Mouse (Mus musculus) B cell, adult 62 days (primary cell): ENCODE measurements around the gene Slc45a3. TPM values are rescaled to one million over a fixed set of nuclear protein-coding genes. Genes with fewer than 3 reads are reported as not detected.

Source experiments
- total RNA-seq: library from RNA; stranded (reverse); gene quantifications from 4 replicates; pipeline ENCODE4 v1.2.4, GENCODE M21; 2023

Gene Slc45a3
- 0.51 to 1.5 TPM (median 1.1 TPM) in 4 replicates for total RNA-seq

GRCm38 (mm10) chr1:131962606-131963084, at the start of gene Slc45a3:
Slc45a3 (plus strand) TSS chr1:131962967.

GRCm38 (mm10) chr1:132007282-132007815, 44.6 kb downstream of the Slc45a3 start, which contains the start of gene Elk4:
Elk4 (plus strand) TSS chr1:132007607.

Other genes starting within 250 kb of the Slc45a3 start
- gene Slc26a9, start 218.9 kb upstream of the Slc45a3 start, total RNA-seq = 0.12 to 0.20 TPM (median 0.15 TPM) in 3 of 4 replicates, not detected in the other
- gene Pm20d1, start 165.6 kb upstream of the Slc45a3 start, total RNA-seq = not detected in 4 replicates
- gene Slc41a1, start 135.5 kb upstream of the Slc45a3 start, total RNA-seq = 39.8 to 45.1 TPM (median 43.6 TPM) in 4 replicates
- gene Rab29, start 95.7 kb upstream of the Slc45a3 start, total RNA-seq = 12.5 to 18.0 TPM (median 16.1 TPM) in 4 replicates
- 96.1 to 101 TPM (median 97.2 TPM) in 4 replicates for gene Nucks1, start 52.4 kb upstream of the Slc45a3 start, total RNA-seq
- gene Elk4, start 44.6 kb downstream of the Slc45a3 start, total RNA-seq = 332 to 367 TPM (median 348 TPM) in 4 replicates
- gene Mfsd4a, start 105.1 kb downstream of the Slc45a3 start, total RNA-seq = 0.52 TPM in 1 of 4 replicates, not detected in the others
- 0.49 to 0.66 TPM in 2 of 4 replicates, not detected in the others for gene Cdk18, start 176.7 kb downstream of the Slc45a3 start, total RNA-seq
- not detected in 4 replicates for gene Lemd1, start 228.5 kb downstream of the Slc45a3 start, total RNA-seq
- gene AC124108.1, start 228.5 kb downstream of the Slc45a3 start, total RNA-seq = not detected in 4 replicates